Mouse (Mus musculus): ENCODE data around the gene Eif3d.
A peak's percentile ranks its signal among the peaks of the same experiment; 100 is the strongest.

Eif3d gene

GRCm38 (mm10) chr15:77954362-77954761 is 16.3 kb downstream of the Eif3d start:
- no peak for DNase-seq (ENCODE audit: low spot score in 2 of 2)

GRCm38 (mm10) chr15:77952921-77953320 is 17.7 kb downstream of the Eif3d start:
- no peak for DNase-seq (ENCODE audit: low spot score in 2 of 2)

- no peak for DNase-seq (ENCODE audit: low spot score in 2 of 2)
These were observed 21.6 kb downstream of the Eif3d start for GRCm38 (mm10) chr15:77949061-77949460.

GRCm38 (mm10) chr15:77945711-77946110 is 24.9 kb downstream of the Eif3d start:
- DNase-seq (ENCODE audit: low spot score in 2 of 2), result peak in 1 of 2 experiments; percentile 42

- no peak for DNase-seq (ENCODE audit: low spot score in 2 of 2)
These were observed 29.1 kb downstream of the Eif3d start for GRCm38 (mm10) chr15:77941563-77941962.

DNA sequence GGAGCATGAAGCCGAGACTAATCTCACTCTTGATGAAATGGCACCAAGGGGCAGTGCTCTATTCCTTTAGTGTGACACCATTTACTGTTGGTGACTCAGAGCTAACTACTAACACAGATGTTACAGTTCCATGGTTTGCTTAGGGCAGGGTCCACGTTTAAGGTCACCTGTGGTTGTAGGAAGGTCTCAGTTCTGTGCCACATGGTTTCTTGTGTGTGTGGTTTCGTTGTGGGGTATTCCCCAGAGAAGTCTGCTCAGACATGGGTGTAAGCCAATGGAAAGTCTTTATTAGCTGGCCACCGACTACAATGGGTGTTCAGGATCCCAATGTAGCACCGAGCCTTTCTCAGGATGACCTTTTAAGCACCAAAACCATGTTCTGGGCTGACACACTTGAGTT is 32.1 kb downstream of the Eif3d start:
- DNase-seq (ENCODE audit: low spot score in 2 of 2), result no peak

DNA sequence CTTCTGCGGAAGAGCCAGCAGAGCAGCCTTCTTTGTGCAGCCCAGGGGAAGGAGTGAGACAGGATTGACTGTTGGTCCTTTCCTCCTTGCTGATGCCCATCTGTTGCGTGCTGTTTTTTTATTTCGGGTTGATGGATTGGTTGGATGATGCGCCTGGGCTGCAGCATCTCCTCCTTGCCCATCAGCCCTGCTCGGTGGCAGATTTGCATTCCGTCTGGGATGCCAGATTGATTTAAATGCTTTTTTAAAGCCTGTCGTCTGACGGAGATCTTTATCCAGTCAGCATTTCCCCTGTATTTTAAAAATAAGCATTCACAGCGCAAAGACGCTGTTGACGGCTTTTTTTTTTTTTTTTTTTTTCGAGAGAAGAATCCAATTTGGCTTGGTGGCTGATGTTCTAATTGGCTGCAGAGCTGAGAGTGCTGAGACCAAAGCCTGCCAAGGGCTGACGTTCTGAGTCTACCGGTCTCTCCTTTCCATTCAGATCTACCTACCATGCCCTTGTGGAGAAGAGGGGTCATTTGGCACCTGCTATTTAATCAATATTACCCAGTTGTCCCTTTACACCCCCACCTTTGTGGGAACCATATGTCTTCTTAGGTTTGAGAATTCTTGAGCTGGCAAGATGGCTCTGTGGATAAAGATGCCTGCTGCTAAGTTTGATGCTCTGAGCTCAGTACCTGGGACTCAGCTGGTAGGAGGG is 34.8 kb downstream of the Eif3d start:
- DNase-seq (ENCODE audit: low spot score in 2 of 2), result peak in 1 of 2 experiments; percentile 54

DNA sequence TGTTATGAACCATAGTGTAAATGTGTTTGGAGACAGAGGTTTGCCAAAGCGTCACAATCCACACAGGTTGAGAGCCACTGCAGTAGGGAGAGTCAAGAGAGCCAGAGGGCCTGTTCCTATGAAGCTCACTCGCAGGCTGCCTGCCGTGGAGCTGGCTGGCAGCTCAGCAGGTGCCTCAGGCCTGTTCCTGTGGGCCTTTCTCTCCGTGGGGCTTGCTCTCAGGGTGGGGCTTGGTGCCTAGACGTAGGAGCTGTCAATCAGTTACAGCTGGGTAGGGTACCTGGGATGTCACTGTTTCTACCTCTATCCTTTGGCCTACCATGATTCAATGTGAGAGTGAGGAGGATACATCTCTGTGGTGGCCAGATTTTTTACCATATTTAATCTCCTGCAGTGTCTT is 35.6 kb downstream of the Eif3d start:
- DNase-seq (ENCODE audit: low spot score in 2 of 2), result no peak

- DNase-seq (ENCODE audit: low spot score in 2 of 2), result peak in 1 of 2 experiments; percentile 14
These were observed 36.3 kb downstream of the Eif3d start for GRCm38 (mm10) chr15:77934326-77934725.

GRCm38 (mm10) chr15:77933770-77934169 is 36.8 kb downstream of the Eif3d start:
- peak; percentile 87 to 99 for DNase-seq (ENCODE audit: low spot score in 2 of 2)

DNA sequence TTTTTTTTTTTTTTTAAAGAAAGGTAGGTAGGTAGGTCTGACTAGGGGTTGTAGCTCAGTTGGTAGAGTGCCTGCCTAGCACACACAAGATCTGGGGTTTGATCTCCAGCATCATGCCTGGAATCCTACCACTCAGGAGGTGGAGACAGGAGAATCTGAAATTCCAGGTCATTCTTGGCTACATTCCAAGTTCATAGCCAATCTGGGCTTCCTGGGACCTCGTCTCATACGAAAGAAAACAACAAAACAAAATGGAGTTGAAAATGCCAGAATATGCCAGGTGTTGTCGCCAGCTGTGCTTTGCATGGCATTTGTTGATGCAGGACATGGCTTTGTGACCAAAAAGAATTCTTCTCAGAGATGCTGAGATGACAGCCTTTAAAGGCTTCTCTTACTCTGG is 37.4 kb downstream of the Eif3d start:
- no peak for DNase-seq (ENCODE audit: low spot score in 2 of 2)

DNA sequence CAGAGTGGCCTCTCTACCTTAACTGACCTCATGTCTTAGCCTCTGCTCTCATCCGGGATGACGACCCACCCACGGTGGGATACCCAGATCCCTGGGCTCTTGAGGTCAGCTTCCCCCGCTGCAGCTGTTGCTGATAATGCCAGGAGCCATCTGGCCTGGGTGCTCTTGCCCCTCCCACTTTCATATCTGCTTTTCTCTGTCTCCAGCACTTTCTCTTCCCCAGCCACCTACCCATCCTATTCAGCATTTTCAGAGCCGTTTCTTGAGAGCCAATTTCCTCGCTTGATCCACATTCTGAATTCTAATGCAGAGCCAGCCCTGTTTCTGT is 39.0 kb downstream of the Eif3d start:
- DNase-seq (ENCODE audit: low spot score in 2 of 2), result no peak

DNA sequence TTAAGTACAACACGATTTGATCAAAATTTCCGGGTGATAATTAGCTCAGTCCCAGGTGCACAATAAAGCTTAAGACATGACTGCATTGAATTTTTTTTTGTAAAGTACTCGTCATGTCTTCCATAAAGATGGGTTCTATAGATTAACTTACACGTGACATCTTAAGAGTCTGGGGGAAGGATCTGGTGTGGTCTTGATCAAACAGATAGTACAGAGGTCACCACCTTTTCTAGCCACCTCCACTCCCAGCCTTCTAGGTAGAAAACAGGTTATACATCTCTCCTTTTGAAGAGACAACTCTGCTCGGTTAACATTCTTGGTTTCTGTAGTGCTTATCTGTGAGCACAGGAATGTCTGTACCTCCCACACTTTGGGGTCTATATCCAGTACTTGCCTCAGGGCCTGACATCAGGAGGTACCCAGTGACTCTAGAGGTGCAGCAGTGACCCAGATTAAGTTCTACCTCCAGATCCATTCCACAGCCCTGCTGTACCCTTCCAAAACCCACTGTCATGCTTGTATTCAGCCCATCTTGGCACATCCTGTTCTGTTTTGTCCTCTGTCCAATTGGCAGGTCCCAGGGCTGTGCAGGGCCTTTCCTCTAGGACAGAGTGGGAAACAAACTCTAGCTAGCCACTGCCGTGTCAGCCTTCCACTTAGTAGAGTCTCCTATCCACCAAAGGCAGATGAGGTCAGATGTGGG is 39.5 kb downstream of the Eif3d start:
- no peak for DNase-seq (ENCODE audit: low spot score in 2 of 2)

DNA sequence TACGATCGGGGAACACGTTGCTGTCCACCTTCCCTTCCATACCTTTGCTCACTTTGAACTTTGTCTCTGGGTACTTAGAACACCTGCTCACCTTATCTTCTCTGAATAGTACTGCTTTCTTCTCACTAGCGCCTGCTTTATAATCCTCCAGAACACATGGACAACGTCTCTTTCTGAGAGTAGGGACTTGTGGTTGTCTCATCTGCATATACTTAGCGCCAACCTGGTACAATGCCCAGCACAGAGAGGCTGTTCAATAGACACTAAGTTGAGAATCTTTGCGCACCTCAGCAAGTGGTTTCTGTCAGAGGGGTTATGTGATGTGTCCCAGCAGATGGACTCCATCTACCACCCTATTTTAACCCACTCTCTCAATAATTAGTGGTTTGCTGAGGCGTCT is 40.8 kb downstream of the Eif3d start:
- DNase-seq (ENCODE audit: low spot score in 2 of 2), result no peak

DNA sequence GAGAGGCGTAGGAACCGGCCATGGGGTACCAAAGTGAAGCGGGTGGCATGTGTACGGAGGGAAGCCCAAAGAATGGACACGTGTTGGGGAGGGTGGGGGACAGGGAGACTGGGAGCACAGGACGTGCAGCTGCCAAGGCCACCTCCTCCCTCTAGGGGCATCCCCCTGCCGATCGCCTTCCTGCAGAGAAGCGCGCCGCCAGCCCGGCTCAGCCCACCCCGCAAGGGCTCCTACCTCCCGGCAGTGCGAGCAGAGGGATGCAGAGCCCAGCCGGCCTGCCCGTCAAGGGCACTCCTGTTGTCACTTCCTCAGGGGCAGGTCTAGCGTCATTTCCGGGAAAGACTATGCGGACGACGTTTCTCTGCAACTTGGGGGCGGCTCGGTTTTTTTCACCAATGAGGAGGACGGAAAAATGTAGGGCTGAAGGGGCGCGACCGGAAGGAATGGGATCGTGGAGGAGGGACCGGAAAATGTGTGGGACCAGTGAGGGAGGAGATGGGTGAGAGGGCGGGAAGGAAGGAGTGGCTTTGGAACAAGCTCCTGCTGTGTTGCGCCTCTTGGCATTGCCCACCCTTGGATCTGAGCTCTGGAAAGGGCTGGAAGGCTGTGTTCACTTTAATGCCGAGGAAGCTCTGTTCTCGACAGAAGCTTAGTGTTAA is 41.8 kb downstream of the Eif3d start, which contains the start of gene Txn2:
Gene Txn2 (minus strand): TSS at position 334 of the 659 bp plus-strand sequence.
- DNase-seq (ENCODE audit: low spot score in 2 of 2), result peak; percentile 98 to 99

GRCm38 (mm10) chr15:77928091-77928490 is 42.5 kb downstream of the Eif3d start:
- DNase-seq (ENCODE audit: low spot score in 2 of 2), result no peak

DNA sequence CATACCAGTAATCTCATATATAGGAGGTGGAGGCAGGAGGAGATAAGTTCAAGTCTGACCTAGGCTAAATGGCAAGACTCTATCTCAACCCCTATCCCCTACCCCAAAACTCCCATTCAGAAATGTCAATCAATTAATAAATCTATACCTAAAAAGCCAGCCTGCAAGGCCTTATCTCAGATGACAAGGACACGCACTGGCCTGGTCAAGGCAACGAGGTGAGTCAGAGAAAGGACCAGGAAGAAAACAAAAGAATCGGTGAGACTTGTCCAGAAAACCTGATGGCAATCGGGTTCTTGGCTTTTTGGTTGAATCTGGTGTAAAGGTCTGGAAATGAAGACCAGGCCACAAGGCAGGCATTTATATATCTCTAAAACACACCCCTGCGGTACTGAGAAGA is 43.7 kb downstream of the Eif3d start:
- DNase-seq (ENCODE audit: low spot score in 2 of 2), result no peak

- no peak for DNase-seq (ENCODE audit: low spot score in 2 of 2)
These were observed 45.4 kb downstream of the Eif3d start for GRCm38 (mm10) chr15:77925195-77925594.

- no peak for DNase-seq (ENCODE audit: low spot score in 2 of 2)
These were observed 47.2 kb downstream of the Eif3d start for GRCm38 (mm10) chr15:77923267-77924035.

- DNase-seq (ENCODE audit: low spot score in 2 of 2), result no peak
These were observed 47.9 kb downstream of the Eif3d start for GRCm38 (mm10) chr15:77922710-77923109.

GRCm38 (mm10) chr15:77921636-77922035 is 49.0 kb downstream of the Eif3d start:
- no peak for DNase-seq (ENCODE audit: low spot score in 2 of 2)
